Mouse (Mus musculus): ENCODE results near the gene Pnliprp2. TPM values are rescaled to one million over a fixed set of nuclear protein-coding genes. Genes with fewer than 3 reads are reported as not detected.
A peak's percentile ranks its signal among the peaks of the same experiment; 100 is the strongest.

Gene Pnliprp2
- polyA plus RNA-seq, 1 experiment from 2014 or later = not detected

DNA sequence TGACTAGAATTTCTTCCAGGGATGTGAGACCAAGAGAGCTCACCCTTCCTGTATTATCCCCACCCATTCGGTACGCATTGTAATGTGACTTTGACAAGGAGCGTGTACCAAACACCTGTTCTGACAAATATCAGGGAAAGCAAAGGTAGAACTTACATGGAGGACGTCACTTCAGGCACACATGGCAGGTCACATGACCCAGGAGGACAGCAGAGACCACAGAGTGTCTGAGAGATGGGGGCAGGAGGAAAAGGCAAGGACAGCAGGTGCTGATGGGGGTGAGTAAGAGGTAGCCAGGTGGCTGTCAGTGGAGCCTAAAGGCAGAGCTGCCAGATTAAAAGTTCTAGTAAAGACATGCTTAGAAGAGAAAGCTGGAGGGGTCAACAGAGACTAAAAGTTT lies 16.8 kb upstream of the Pnliprp2 start:
- H3K9me3 ChIP-seq (ENCODE audit: control insufficient read depth, low read length) = no peaks in the 10 kb centered on the region
- H3K4me1 ChIP-seq (ENCODE audit: control insufficient read depth, insufficient read depth, low read length) = no peaks in the 10 kb centered on the region
- no peaks in the 10 kb centered on the region for H3K27me3 ChIP-seq (replicated peaks; ENCODE audit: control insufficient read depth, insufficient read depth, low read length)
- WGBS = 78% methylated on average over 4 of the region's 4 CpGs
- H3K4me2 ChIP-seq (ENCODE audit: low read depth, low read length) = no peak overlapping the region
- DNase-seq (ENCODE audit: low spot score) = no peak
- no peak overlapping the region for H3K4me3 ChIP-seq (ENCODE audit: low read depth, low read length)
- H3K9ac ChIP-seq (ENCODE audit: low read depth, low read length) = no peak overlapping the region
- no peak overlapping the region for H3K27ac ChIP-seq (replicated peaks; ENCODE audit: low read depth, low read length)
- no peaks in the 10 kb centered on the region for H3K36me3 ChIP-seq (ENCODE audit: control insufficient read depth, insufficient read depth, low read length)
- no peak for ATAC-seq (ENCODE audit: low read depth)

DNA sequence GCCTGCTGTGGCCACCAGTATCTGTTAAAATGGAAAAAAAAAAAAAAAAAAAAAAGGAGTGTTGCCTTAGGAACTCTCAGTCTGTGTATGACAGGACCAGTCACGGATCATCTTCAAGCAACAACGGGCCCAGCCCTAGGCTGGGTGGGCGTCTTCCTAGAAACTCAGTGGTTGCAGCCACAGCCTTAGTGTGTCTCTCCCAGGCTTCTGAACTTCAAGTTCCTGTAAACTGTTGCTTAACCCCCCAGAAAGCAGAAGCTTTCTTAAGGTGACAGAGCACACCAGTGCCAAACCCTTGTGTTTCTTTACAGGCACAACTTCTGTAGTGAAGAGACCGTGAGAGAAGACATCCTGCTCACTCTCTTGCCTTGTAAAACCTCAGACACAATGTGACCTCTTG lies 15.8 kb upstream of the Pnliprp2 start:
- H3K36me3 ChIP-seq (ENCODE audit: control insufficient read depth, insufficient read depth, low read length) = no peaks in the 10 kb centered on the region
- WGBS = 67% methylated on average over 4 of the region's 4 CpGs
- no peak overlapping the region for H3K4me2 ChIP-seq (ENCODE audit: low read depth, low read length)
- no peak overlapping the region for H3K9ac ChIP-seq (ENCODE audit: low read depth, low read length)
- DNase-seq (ENCODE audit: low spot score) = no peak
- no peak for ATAC-seq (ENCODE audit: low read depth)
- H3K9me3 ChIP-seq (ENCODE audit: control insufficient read depth, low read length) = no peaks in the 10 kb centered on the region
- H3K27ac ChIP-seq (replicated peaks; ENCODE audit: low read depth, low read length) = no peak overlapping the region
- H3K4me3 ChIP-seq (ENCODE audit: low read depth, low read length) = no peak overlapping the region
- no peaks in the 10 kb centered on the region for H3K27me3 ChIP-seq (replicated peaks; ENCODE audit: control insufficient read depth, insufficient read depth, low read length)
- H3K4me1 ChIP-seq (ENCODE audit: control insufficient read depth, insufficient read depth, low read length) = no peaks in the 10 kb centered on the region

DNA sequence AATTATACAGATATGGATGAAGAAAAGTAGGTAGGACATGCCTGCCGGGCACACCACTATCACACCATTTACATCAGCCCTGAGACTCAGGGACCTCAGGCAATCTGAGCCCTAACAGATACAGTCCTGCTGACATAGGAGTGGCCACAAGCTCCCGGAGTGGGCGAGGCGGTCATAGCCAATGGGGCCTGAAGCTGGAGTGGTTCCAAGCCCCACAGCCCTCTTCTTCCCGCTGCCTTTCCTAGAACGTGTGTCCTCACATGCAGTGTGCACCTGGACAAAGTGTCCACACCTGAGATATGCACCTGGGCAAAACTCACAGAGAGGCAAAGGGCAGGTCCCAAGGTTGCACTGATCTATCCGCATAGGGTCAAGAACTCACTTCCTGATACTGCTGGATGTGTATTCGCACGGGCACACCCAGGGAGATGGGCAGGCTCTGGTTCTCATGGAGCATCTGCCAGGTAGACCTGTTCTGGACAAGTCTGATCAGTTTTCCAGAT lies 12.0 kb upstream of the Pnliprp2 start:
- Histone ChIP-seq H3K27ac (replicated peaks; ENCODE audit: low read depth, low read length) (no peak overlapping the region), H3K9me3 (ENCODE audit: control insufficient read depth, low read length) (no peaks in the 10 kb centered on the region), H3K4me2 (ENCODE audit: low read depth, low read length) (no peak overlapping the region), H3K27me3 (replicated peaks; ENCODE audit: control insufficient read depth, insufficient read depth, low read length) (no peaks in the 10 kb centered on the region), H3K9ac (ENCODE audit: low read depth, low read length) (no peak overlapping the region), H3K4me1 (ENCODE audit: control insufficient read depth, insufficient read depth, low read length) (no peaks in the 10 kb centered on the region), H3K4me3 (ENCODE audit: low read depth, low read length) (no peak overlapping the region), H3K36me3 (ENCODE audit: control insufficient read depth, insufficient read depth, low read length) (no peaks in the 10 kb centered on the region)
- DNase-seq (ENCODE audit: low spot score) (no peak), ATAC-seq (ENCODE audit: low read depth) (no peak)
- 90% methylated on average over 9 of the region's 9 CpGs for WGBS

DNA sequence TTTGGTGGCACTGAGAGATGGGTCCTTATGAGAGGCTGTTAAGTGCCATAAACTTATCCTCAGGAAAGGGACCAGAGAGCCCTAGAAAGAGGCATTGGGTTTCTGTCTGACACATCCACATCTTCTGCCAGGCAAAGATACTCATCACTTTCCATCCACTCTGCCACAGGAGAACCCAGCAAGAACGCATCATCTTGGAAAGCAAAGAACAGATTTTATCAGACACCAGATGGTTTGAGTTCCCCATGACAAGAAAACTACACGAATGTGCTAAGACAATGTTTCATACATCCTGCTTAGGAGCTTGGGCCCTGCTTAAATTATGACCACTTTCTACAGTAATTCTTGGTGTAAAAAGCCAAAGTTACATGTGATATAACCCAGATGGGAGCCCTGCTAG lies 8.7 kb upstream of the Pnliprp2 start:
- no peak for ATAC-seq (ENCODE audit: low read depth)
- H3K4me1 ChIP-seq (ENCODE audit: control insufficient read depth, insufficient read depth, low read length) = no peaks in the 10 kb centered on the region
- H3K27ac ChIP-seq (replicated peaks; ENCODE audit: low read depth, low read length) = no peak overlapping the region
- no peaks in the 10 kb centered on the region for H3K9me3 ChIP-seq (ENCODE audit: control insufficient read depth, low read length)
- no peaks in the 10 kb centered on the region for H3K27me3 ChIP-seq (replicated peaks; ENCODE audit: control insufficient read depth, insufficient read depth, low read length)
- no peak overlapping the region for H3K4me2 ChIP-seq (ENCODE audit: low read depth, low read length)
- 56% methylated on average over 2 of the region's 2 CpGs for WGBS
- H3K9ac ChIP-seq (ENCODE audit: low read depth, low read length) = no peak overlapping the region
- no peak overlapping the region for H3K4me3 ChIP-seq (ENCODE audit: low read depth, low read length)
- no peaks in the 10 kb centered on the region for H3K36me3 ChIP-seq (ENCODE audit: control insufficient read depth, insufficient read depth, low read length)
- DNase-seq (ENCODE audit: low spot score) = no peak

DNA sequence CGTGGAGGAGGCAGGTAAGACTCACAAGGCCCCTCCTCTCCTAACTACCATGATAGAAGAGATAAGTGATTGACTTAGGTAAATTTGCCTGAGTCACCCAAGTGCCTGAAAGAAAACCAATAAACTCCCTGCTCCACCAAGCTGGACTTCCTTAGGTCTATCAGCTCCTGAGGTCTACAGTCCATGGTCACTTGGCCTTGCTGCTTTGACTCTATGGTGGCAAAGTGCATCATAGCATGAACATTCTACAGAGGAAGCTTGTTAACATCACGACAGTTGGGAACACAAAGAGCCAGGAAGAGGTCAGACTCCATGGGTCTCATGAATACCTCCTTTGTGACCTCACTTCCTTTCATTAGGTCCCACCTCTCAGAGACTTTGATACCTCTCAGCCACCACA lies 8.0 kb upstream of the Pnliprp2 start:
- no peak for ATAC-seq (ENCODE audit: low read depth)
- Histone ChIP-seq H3K4me3 (ENCODE audit: low read depth, low read length) (no peak overlapping the region), H3K9me3 (ENCODE audit: control insufficient read depth, low read length) (no peaks in the 10 kb centered on the region), H3K4me2 (ENCODE audit: low read depth, low read length) (no peak overlapping the region), H3K9ac (ENCODE audit: low read depth, low read length) (no peak overlapping the region), H3K36me3 (ENCODE audit: control insufficient read depth, insufficient read depth, low read length) (no peaks in the 10 kb centered on the region), H3K4me1 (ENCODE audit: control insufficient read depth, insufficient read depth, low read length) (no peaks in the 10 kb centered on the region), H3K27me3 (replicated peaks; ENCODE audit: control insufficient read depth, insufficient read depth, low read length) (no peaks in the 10 kb centered on the region), H3K27ac (replicated peaks; ENCODE audit: low read depth, low read length) (no peak overlapping the region)
- WGBS = 64% methylated on average over 2 of the region's 2 CpGs
- no peak for DNase-seq (ENCODE audit: low spot score)

DNA sequence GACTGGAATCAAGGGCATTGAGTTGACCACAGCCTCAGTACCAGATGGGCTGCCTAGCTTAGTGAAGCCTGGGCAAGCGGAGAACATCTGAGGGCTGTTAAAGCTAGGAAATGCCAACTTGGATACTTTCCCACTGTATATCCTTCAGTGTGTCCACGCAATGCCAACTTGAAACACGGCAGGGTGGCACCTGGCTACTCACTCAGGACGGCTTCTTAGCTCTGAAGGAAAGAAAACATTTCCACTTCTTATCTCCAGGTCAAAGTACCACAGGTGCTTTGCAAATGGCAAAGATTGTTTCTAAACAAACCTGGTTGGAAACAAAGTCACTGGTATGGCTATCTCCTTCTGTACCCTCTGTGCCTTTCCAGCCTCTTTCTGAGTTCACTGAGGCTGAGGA lies 648 bp upstream of the Pnliprp2 start:
- DNase-seq (ENCODE audit: low spot score) = no peak
- Histone ChIP-seq H3K27me3 (replicated peaks; ENCODE audit: control insufficient read depth, insufficient read depth, low read length) (no peaks in the 10 kb centered on the region), H3K9ac (ENCODE audit: low read depth, low read length) (no peak overlapping the region), H3K36me3 (ENCODE audit: control insufficient read depth, insufficient read depth, low read length) (no peaks in the 10 kb centered on the region), H3K4me1 (ENCODE audit: control insufficient read depth, insufficient read depth, low read length) (no peaks in the 10 kb centered on the region), H3K27ac (replicated peaks; ENCODE audit: low read depth, low read length) (no peak overlapping the region), H3K9me3 (ENCODE audit: control insufficient read depth, low read length) (no peaks in the 10 kb centered on the region), H3K4me2 (ENCODE audit: low read depth, low read length) (no peak overlapping the region), H3K4me3 (ENCODE audit: low read depth, low read length) (no peak overlapping the region)
- no peak for ATAC-seq (ENCODE audit: low read depth)
- 94% methylated on average over 4 of the region's 4 CpGs for WGBS

DNA sequence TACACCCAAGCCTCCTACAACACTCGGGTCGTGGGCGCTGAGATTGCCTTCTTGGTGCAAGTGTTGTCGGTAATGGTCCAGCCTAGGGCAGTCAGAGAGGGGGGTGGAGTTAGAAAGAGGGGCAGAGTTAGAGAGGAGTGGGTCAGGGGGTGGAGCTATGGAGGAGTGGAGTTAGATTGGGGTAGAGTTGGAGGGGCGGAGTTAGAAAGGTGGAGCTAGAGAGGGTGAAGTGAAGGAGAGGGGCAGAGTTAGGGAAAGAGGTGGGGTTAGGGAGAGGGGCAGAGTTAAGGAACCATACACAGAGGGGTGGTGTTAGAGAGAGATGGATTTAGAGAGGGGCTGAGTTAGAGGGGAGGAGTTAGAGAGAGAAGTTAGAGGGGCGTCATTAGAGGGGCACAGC lies 2.8 kb downstream of the Pnliprp2 start:
- H3K9ac ChIP-seq (ENCODE audit: low read depth, low read length) = no peak overlapping the region
- no peaks in the 10 kb centered on the region for H3K36me3 ChIP-seq (ENCODE audit: control insufficient read depth, insufficient read depth, low read length)
- H3K27ac ChIP-seq (replicated peaks; ENCODE audit: low read depth, low read length) = no peak overlapping the region
- whole genome bisulfite sequencing = 24% methylated on average over 6 of the region's 6 CpGs
- H3K4me2 ChIP-seq (ENCODE audit: low read depth, low read length) = no peak overlapping the region
- DNase-seq (ENCODE audit: low spot score) (no peak), ATAC-seq (ENCODE audit: low read depth) (0 out of 2 replicates have a peak, but pooled peaks have one; percentile 30)
- peaks cover 7% of the 10 kb centered on the region; the same call in 1 of the 2 replicates for H3K4me1 ChIP-seq (ENCODE audit: control insufficient read depth, insufficient read depth, low read length)
- no peak overlapping the region for H3K4me3 ChIP-seq (ENCODE audit: low read depth, low read length)
- H3K9me3 ChIP-seq (ENCODE audit: control insufficient read depth, low read length) = no peaks in the 10 kb centered on the region
- H3K27me3 ChIP-seq (replicated peaks; ENCODE audit: control insufficient read depth, insufficient read depth, low read length) = no peaks in the 10 kb centered on the region

DNA sequence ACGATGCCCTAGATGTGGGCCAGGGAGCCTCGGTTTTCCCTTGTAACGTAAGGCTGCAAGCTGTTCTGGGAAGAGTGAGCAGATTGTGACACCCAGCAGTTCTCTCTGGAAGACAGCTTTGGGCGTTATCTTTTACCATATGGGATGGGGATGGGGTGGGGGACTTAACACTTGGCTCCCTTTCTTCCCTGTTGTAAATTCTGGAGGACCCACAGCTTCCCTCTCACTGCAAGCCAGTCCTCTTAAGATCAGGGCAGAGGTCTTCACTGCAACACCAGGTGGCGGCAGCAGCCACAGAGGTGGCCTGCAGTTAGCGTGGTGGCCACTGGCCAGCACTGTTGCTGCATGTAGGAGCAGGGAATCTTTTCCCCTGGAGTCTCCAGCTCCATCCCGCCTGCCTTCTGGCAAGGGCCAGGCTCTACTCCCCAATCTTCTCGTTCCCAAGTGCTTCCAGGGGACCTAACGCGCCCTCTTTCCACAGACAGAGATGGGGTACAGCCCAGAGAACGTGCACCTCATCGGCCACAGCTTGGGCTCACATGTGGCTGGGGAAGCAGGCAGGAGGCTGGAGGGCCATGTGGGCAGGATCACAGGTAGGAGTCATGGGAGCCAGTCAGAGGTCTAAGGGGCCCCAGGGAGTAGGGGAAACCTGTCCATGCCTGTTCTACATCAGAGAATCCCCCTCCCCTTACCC lies 3.5 kb downstream of the Pnliprp2 start:
- ATAC-seq (ENCODE audit: low read depth) = peak; percentile 86
- 8% methylated on average over 12 of the region's 12 CpGs for WGBS
- Histone ChIP-seq H3K27ac (replicated peaks; ENCODE audit: low read depth, low read length) (no peak overlapping the region), H3K4me1 (ENCODE audit: control insufficient read depth, insufficient read depth, low read length) (peaks cover 7% of the 10 kb centered on the region; the same call in 1 of the 2 replicates), H3K4me2 (ENCODE audit: low read depth, low read length) (no peak overlapping the region), H3K9me3 (ENCODE audit: control insufficient read depth, low read length) (no peaks in the 10 kb centered on the region), H3K4me3 (ENCODE audit: low read depth, low read length) (no peak overlapping the region), H3K27me3 (replicated peaks; ENCODE audit: control insufficient read depth, insufficient read depth, low read length) (no peaks in the 10 kb centered on the region), H3K9ac (ENCODE audit: low read depth, low read length) (no peak overlapping the region), H3K36me3 (ENCODE audit: control insufficient read depth, insufficient read depth, low read length) (no peaks in the 10 kb centered on the region)
- peak; percentile 82 for DNase-seq (ENCODE audit: low spot score)

DNA sequence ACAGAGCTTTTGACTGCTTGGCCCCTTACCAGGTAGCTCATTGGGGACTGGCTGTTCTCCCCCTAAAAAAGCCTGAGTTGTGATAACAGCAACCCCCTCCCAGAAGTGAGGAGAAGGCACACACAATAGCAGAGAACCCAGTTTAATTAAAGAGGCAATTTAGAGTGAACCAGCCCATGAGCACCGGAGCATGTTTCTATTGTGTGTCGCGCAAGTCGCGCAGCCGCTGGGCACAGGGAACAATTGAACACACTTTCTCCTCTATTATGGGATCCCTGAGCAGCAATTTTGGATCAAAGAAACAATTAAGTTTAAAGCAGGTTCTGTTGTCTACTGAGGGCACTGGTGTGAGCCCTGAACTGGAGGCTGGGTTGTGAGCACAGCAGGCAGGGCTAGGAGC lies 7.8 kb downstream of the Pnliprp2 start:
- H3K27ac ChIP-seq (replicated peaks; ENCODE audit: low read depth, low read length) = no peak overlapping the region
- 87% methylated on average over 6 of the region's 6 CpGs for WGBS
- H3K36me3 ChIP-seq (ENCODE audit: control insufficient read depth, insufficient read depth, low read length) = no peaks in the 10 kb centered on the region
- peaks cover 7% of the 10 kb centered on the region; the same call in 1 of the 2 replicates for H3K4me1 ChIP-seq (ENCODE audit: control insufficient read depth, insufficient read depth, low read length)
- ATAC-seq (ENCODE audit: low read depth) = no peak
- no peak overlapping the region for H3K9ac ChIP-seq (ENCODE audit: low read depth, low read length)
- no peaks in the 10 kb centered on the region for H3K27me3 ChIP-seq (replicated peaks; ENCODE audit: control insufficient read depth, insufficient read depth, low read length)
- H3K9me3 ChIP-seq (ENCODE audit: control insufficient read depth, low read length) = no peaks in the 10 kb centered on the region
- H3K4me2 ChIP-seq (ENCODE audit: low read depth, low read length) = no peak overlapping the region
- H3K4me3 ChIP-seq (ENCODE audit: low read depth, low read length) = no peak overlapping the region
- no peak for DNase-seq (ENCODE audit: low spot score)
